Mouse (Mus musculus) right cerebral cortex, adult 2 months (tissue): Measurements from ENCODE around the gene Vps37b.
A peak's percentile ranks its signal among the peaks of the same experiment; 100 is the strongest.

Source experiments
- DNase-seq, 2 experiments: peaks; one replicate each; pipeline ENCODE4 v3.0.0; 2021 to 2022; ENCODE audit warnings: low spot score in 2 of 2

The Vps37b gene

DNA sequence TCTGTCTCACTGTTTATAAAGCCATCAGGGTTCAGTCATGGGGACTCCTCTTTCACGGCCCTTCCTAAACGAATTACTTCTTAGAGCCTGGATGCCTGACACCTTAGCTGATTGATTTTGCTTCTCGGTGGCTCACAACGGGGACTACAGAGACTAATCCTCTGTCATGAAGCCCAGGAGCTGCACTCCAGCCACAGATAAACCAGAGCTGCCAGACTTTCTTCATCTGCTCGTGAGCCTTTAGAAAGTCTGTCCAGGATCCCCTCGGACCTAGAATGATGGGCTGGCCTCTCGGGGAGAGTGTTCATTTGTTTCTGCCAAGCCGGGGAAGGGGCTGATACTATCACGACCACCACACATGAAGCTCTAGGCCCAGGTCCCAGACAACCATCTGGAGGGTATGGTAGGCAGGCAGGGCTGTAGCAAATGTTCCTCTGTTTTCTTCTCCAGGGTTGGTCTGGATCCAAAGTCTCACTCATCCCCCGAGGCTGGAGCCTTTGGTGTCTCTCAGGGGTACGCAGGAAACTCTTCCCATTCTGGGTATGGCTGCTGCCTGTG lies 13.5 kb upstream of the Vps37b start:
- no peak for DNase-seq

DNA sequence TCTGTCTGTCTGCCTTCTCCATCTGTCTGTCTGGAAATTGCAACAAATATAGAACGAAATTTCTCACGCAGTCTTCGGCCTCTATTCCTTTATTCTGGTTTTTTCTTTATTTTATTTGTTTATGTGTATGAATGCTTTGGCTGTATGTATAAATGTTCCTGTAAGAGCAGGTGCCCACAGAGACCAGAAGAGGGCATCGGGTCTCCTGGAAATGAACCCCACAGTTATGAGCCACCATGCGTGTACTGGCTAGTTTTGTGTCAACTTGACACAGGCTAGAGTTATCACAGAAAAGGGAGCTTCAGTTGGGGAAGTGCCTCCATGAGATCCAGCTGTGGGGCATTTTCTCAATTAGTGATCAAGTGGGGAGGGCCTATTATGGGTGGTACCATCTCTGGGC lies 11.9 kb upstream of the Vps37b start:
- no peak for DNase-seq

- DNase-seq: peak; percentile 84 to 85
These were observed 11.3 kb upstream of the Vps37b start for GRCm38 (mm10) chr5:124043212-124043978.

GRCm38 (mm10) chr5:124041097-124041496 lies 9.0 kb upstream of the Vps37b start:
- DNase-seq: no peak

- DNase-seq: no peak
These were observed 7.5 kb upstream of the Vps37b start for GRCm38 (mm10) chr5:124039602-124040001.

DNA sequence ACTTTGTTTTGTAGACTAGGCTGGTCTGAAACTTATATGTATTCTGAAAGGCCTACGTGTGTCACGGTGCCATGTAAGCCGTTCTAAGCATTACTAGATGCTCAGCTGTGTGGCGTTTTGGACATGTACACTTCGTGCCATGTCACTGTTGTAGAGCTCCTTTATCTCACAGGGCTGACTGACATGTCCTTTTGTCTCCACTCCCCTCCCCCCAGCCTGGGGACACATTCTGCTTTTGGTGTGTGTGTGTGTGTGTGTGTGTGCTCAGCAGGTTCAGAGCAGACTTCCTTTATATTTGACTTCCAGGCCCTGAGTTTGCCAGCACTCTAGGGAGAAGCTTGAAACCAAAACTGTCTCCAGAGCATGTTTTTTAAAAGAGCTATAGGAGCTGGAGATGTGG lies 4.8 kb upstream of the Vps37b start:
- no peak for DNase-seq

DNA sequence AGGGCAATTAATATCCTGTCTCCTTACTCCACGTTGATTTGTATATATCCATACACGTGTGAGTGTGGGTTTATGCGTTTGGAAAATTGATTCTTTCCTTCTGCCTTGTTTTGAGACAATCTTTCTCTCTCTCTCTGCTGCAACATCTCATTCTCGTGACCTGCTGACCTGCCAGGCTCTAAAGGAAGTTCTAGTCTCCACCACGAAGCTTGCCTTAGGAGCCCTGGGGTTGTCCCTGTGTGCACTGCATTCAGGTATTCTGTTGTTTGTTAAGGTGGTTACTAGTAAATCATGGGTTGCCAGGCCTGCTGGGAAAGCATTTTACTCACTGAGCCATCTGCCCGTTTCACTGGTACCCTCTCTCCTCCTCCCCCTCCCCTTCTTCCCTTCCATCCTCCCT lies 4.3 kb upstream of the Vps37b start:
- no peak for DNase-seq

DNA sequence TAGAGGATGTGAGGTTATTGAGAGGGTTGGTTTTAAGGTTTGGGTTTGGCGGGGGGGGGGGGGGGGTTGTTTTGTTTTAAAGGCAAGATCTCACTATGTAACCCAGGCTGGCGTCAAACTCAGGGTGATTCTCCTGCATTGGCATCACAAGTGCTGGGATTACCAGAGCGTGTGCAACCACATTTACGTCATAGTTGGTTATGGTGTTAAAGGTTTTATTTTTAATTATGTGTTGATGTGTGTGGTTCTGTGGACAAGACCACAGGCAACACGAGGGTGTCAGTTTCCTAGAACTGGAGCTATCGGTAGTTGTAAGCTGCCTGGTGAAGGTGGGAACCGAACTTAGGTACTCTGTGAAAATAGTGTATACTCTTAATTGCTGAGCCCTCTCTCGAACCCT lies 3.7 kb upstream of the Vps37b start:
- no peak for DNase-seq

- DNase-seq: no peak
These were observed 3.3 kb upstream of the Vps37b start for GRCm38 (mm10) chr5:124035406-124035805.

GRCm38 (mm10) chr5:124034471-124034870 lies 2.4 kb upstream of the Vps37b start:
- no peak for DNase-seq

- DNase-seq: no peak
These were observed 758 bp downstream of the Vps37b start for GRCm38 (mm10) chr5:124031068-124031955.

GRCm38 (mm10) chr5:124030386-124031067 lies 1.5 kb downstream of the Vps37b start:
- no peak for DNase-seq

GRCm38 (mm10) chr5:124029220-124030035 lies 2.6 kb downstream of the Vps37b start:
- DNase-seq: no peak

GRCm38 (mm10) chr5:124028680-124029079 lies 3.4 kb downstream of the Vps37b start:
- no peak for DNase-seq

- no peak for DNase-seq
These were observed 4.2 kb downstream of the Vps37b start for GRCm38 (mm10) chr5:124027702-124028470.

- no peak for DNase-seq
These were observed 5.5 kb downstream of the Vps37b start for GRCm38 (mm10) chr5:124026568-124026967.

DNA sequence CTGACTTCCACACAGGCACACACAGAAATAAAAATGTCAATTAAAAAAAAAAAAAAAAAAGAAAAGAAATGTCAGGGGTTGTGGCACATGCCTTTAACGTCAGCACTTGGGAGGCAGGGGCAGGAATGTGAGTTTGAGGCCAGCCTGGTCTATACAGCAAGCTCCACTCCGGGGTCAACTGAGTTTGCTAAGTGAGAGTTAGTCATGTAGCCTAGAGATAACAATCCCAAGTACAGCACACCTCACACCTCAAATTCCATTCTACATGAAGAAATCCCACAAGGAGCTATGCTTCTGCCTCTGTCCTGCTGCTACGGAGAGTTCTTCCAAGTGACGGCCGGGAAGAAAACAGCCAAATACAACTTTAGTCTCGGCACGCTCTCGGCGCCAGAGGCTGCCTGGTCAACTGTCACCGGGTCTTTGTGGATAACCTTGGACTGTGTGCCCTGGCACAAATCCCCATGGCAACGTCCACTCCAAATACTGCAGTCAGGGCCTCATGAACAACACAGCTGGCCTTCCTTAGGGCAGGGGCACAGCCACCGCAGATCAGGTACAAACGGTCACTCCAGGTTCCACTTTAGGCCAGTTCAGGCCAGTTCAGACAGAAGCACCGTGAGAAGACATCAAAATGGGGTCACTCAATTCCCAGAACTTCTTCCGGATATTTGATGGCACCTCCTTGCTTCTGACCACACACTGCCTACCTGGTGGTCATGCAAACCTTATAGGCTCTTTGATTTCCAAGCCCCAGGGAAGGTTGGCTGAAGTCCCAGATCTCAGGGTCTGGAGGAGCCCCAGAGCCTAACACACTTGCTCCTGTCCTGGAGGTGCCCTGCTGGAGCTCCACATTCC lies 6.3 kb downstream of the Vps37b start:
- DNase-seq: no peak

DNA sequence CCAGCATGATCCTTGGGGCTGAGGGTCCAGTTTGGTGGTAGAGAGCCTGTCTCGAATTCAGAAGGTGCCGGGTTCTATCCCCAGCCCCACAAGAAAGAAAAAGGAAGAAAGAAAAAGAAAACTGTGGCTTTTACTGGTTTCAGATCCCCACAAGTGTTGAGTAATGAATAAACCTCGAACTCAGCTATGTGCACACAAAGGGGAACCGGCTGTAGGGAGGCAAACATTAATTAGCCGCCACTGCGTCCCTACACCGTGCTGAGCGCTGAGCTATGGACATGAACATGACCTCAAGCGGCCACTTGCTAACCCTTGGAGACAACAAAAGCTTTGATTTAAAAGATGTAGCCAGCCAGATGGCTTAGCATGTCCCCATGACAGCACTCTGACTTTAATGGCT lies 6.9 kb downstream of the Vps37b start:
- DNase-seq: no peak

GRCm38 (mm10) chr5:124024677-124025076 lies 7.4 kb downstream of the Vps37b start:
- DNase-seq: no peak
